Mouse (Mus musculus): ENCODE results near the gene Nup88. TPM values are rescaled to one million over a fixed set of nuclear protein-coding genes. Genes with fewer than 3 reads are reported as not detected.
"Not testable (repeated sequence)": the region's sequence is repeated elsewhere in the genome, so short reads cannot be mapped to it uniquely, and the experiment has no call there.

Gene Nup88
- polyA plus RNA-seq, 1 experiment from 2014 or later = 67.4 TPM

DNA sequence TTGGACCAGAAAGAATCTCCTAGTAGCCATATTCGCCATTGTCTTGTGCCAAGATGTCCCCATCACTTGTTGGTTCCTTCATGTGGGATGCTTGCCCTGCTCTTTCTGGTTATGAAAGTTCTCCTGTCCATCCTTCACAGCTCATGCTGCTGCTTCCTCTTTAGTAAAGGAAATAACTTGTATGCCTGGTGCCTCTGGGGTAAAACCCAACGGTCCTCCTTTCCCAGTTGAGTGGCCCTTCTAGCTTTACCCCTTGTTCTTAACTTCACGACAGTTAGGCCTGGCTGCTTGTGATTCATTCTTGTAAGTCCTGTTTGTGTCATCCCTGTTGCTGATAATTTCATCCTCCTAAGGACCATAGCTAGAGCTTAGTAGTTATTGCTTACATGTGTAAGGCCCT, 58.5 kb downstream of the Nup88 start:
- ATAC-seq (ENCODE audit: low read depth) (no peak), DNase-seq (no peak)
- H3K9me3 ChIP-seq (replicated peaks) = no peaks in the 10 kb centered on the region
- H3K4me3 ChIP-seq (replicated peaks) = no peak overlapping the region
- no peaks in the 10 kb centered on the region for H3K27me3 ChIP-seq
- H3K36me3 ChIP-seq = peaks cover 37% of the 10 kb centered on the region
- H3K4me2 ChIP-seq = no peak overlapping the region
- no peaks in the 10 kb centered on the region for H3K4me1 ChIP-seq (replicated peaks)
- 78% methylated on average over 3 of the region's 3 CpGs for WGBS (ENCODE audit: insufficient replicate concordance)
- no peak overlapping the region for H3K9ac ChIP-seq
- no peak overlapping the region for H3K27ac ChIP-seq

DNA sequence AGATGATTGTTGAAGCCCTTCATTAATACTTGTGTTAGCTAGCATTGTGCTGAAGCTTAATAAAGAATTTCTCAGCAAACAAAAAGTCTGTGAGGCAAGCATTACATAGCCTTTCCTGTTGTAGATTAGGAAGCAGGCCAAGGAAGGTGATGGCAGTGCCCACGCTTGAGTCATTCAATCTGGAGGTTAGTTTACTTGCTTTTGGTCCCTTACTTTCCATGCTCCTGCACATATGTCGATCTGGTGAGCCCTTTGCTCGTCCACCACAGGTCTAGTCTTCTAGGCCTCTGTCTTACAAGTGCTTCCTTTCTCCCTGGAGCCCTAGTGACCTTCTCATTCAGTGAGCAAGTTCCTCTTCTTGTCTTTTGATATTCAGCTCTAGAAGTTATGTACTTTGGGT, 63.1 kb downstream of the Nup88 start:
- Histone ChIP-seq H3K9me3 (replicated peaks) (no peaks in the 10 kb centered on the region), H3K36me3 (peaks cover 51% of the 10 kb centered on the region), H3K4me1 (replicated peaks) (no peaks in the 10 kb centered on the region), H3K4me2 (no peak overlapping the region), H3K27me3 (no peaks in the 10 kb centered on the region), H3K9ac (no peak overlapping the region), H3K4me3 (replicated peaks) (no peak overlapping the region), H3K27ac (no peak overlapping the region)
- ATAC-seq (ENCODE audit: low read depth) (no peak), DNase-seq (no peak)
- WGBS (ENCODE audit: insufficient replicate concordance) = 61% methylated on average over 3 of the region's 3 CpGs

DNA sequence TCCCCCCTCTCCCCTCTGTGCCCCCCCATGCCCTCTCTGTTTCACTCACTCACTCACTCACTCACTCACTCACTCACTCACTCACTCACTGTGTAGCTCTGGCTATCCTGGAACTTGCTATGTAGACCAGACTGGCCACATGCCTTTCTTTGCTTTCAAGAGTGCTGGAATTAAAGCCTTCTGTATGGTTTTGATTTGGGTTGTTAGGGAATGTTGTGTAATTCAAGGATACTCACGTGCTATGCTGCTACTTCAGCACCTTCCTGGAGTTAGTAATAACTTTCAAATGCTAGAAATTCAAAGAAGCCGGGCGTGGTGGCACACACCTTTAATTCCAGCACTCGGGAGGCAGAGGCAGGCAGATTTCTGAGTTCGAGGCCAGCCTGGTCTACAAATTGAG, 71.6 kb downstream of the Nup88 start:
- not testable (repeated sequence) for H3K4me2 ChIP-seq; H3K9ac ChIP-seq; H3K4me1 ChIP-seq (replicated peaks); H3K9me3 ChIP-seq (replicated peaks); H3K27me3 ChIP-seq; H3K27ac ChIP-seq; DNase-seq; ATAC-seq (ENCODE audit: low read depth); H3K4me3 ChIP-seq (replicated peaks)
- WGBS (ENCODE audit: insufficient replicate concordance) = 88% methylated on average over 5 of the region's 5 CpGs
- H3K36me3 ChIP-seq = peaks cover 41% of the 10 kb centered on the region

DNA sequence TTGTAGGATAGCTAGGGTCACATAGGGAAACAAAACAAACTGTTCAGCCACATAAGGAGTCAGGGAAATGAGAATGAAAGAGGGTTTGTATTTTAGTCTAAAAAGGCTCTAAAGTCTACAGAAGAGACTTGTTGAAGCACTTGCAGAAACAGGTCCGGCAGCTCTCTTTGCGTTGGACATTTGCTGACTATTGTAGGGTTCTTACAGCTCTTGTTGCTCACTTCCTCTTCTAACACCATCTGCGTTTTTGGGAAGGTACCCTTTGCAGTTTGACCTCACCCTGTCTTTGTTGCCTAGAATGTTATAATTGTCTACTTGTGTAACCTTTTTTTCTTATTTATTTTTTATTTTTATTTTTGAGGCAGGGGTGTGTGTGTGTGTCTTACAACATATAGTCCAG, 72.1 kb downstream of the Nup88 start:
- Histone ChIP-seq H3K9ac (no peak overlapping the region), H3K36me3 (peaks cover 38% of the 10 kb centered on the region), H3K4me3 (replicated peaks) (no peak overlapping the region), H3K27me3 (no peaks in the 10 kb centered on the region), H3K4me1 (replicated peaks) (no peaks in the 10 kb centered on the region), H3K9me3 (replicated peaks) (no peaks in the 10 kb centered on the region), H3K27ac (no peak overlapping the region), H3K4me2 (no peak overlapping the region)
- DNase-seq (no peak), ATAC-seq (ENCODE audit: low read depth) (no peak)
- WGBS (ENCODE audit: insufficient replicate concordance) = 60% methylated on average over 3 of the region's 3 CpGs

Other genes with a start within 250 kb of the Nup88 start
- 1.2 and 1.8 TPM in 2 replicates for gene Zfp3, start 205.8 kb downstream of the Nup88 start, polyA plus RNA-seq (2015; fragmentation: Nextera tagmentation; extraction: Ambion mirVana)
- gene Scimp, start 157.4 kb downstream of the Nup88 start, polyA plus RNA-seq (2015; fragmentation: Nextera tagmentation; extraction: Ambion mirVana) = 0.18 and 0.41 TPM in 2 replicates
- gene Rabep1, start 125.2 kb downstream of the Nup88 start, polyA plus RNA-seq (2015; fragmentation: Nextera tagmentation; extraction: Ambion mirVana) = 17.6 and 18.6 TPM in 2 replicates
- 95.3 and 97.0 TPM in 2 replicates for gene Rpain, start 240 bp upstream of the Nup88 start, polyA plus RNA-seq (2015; fragmentation: Nextera tagmentation; extraction: Ambion mirVana)
- gene C1qbp, start 13.1 kb upstream of the Nup88 start, polyA plus RNA-seq (2015; fragmentation: Nextera tagmentation; extraction: Ambion mirVana) = 321 and 342 TPM in 2 replicates
- 7.5 and 10.2 TPM in 2 replicates for gene Dhx33, start 34.5 kb upstream of the Nup88 start, polyA plus RNA-seq (2015; fragmentation: Nextera tagmentation; extraction: Ambion mirVana)
- 22.6 and 25.4 TPM in 2 replicates for gene Mis12, start 49.6 kb upstream of the Nup88 start, polyA plus RNA-seq (2015; fragmentation: Nextera tagmentation; extraction: Ambion mirVana)
- 36.8 and 50.0 TPM in 2 replicates for gene Derl2, start 49.9 kb upstream of the Nup88 start, polyA plus RNA-seq (2015; fragmentation: Nextera tagmentation; extraction: Ambion mirVana)
- 5.0 and 6.3 TPM in 2 replicates for gene 6330403K07Rik, start 63.5 kb upstream of the Nup88 start, polyA plus RNA-seq (2015; fragmentation: Nextera tagmentation; extraction: Ambion mirVana)
- 0.10 and 0.12 TPM in 2 replicates for gene Nlrp1a, start 174.7 kb upstream of the Nup88 start, polyA plus RNA-seq (2015; fragmentation: Nextera tagmentation; extraction: Ambion mirVana)

Measured in liver, embryonic 13.5 days (tissue).